Mouse (Mus musculus) myocyte (in vitro differentiated cells): ENCODE measurements at regions not wholly inside any gene's neighbourhood (a gene's known extent, or its start where the extent isn't known, plus 50 kb on each side); places are given as distances from the start of the nearest gene placed in this dataset.

ENCODE experiments used
- H3K27me3 ChIP-seq: one replicate; pipeline ENCODE4 v1.6.1; 2011; ENCODE audit not compliant: control insufficient read depth, insufficient read depth, insufficient read length
- H3K36me3 ChIP-seq: one replicate; pipeline ENCODE4 v1.6.1; 2011; ENCODE audit not compliant: control insufficient read depth, insufficient read depth
- H3K4me2 ChIP-seq: one replicate; pipeline ENCODE4 v1.6.1; 2011; ENCODE audit warnings: low read depth, control low read depth
- H3K4me3 ChIP-seq: one replicate; pipeline ENCODE4 v1.5.1; 2011; ENCODE audit warnings: mild to moderate bottlenecking, control low read depth, moderate library complexity
- H3K79me2 ChIP-seq: one replicate; pipeline ENCODE4 v1.6.1; 2011; ENCODE audit not compliant: control insufficient read depth, insufficient read depth
- H3ac ChIP-seq: one replicate; pipeline ENCODE4 v1.6.1; 2011; ENCODE audit not compliant: control insufficient read depth, insufficient read length
- CEBPB ChIP-seq: IDR thresholded peaks from 2 replicates; pipeline ENCODE4 v1.6.1; 2011; ENCODE audit warnings: mild to moderate bottlenecking, moderate library complexity; ENCODE audit not compliant: poor library complexity, insufficient read depth, severe bottlenecking
- E2F4 ChIP-seq: IDR thresholded peaks from one replicate; pipeline ENCODE4 v1.6.1; 2011; ENCODE audit warnings: mild to moderate bottlenecking, control low read depth, moderate library complexity; ENCODE audit not compliant: insufficient read depth
- MAX ChIP-seq: IDR thresholded peaks from one replicate; pipeline ENCODE4 v1.6.1; 2011; ENCODE audit warnings: low read depth, mild to moderate bottlenecking, control low read depth
- MYOD1 ChIP-seq, 3 experiments: IDR thresholded peaks; one replicate each; pipeline ENCODE4 v1.6.1; 2011; ENCODE audit warnings: control low read depth in 2 of 3, low read depth in 2 of 3, mild to moderate bottlenecking in 2 of 3, moderate library complexity in 1 of 3; ENCODE audit not compliant: insufficient read length in 2 of 3, control insufficient read depth in 1 of 3
- MYOG ChIP-seq, 3 experiments: IDR thresholded peaks; one replicate each; pipeline ENCODE4 v1.6.1; 2011; ENCODE audit warnings: control low read depth in 2 of 3, low read depth in 2 of 3, mild to moderate bottlenecking in 2 of 3; ENCODE audit not compliant: insufficient read length in 2 of 3, control insufficient read depth in 1 of 3, insufficient read depth in 1 of 3
- POLR2A ChIP-seq: IDR thresholded peaks from one replicate; pipeline ENCODE4 v1.6.1; 2011; ENCODE audit warnings: low read depth, mild to moderate bottlenecking, control low read depth, moderate library complexity; ENCODE audit not compliant: insufficient read length
- POLR2AphosphoS2 ChIP-seq: IDR thresholded peaks from one replicate; pipeline ENCODE4 v1.6.1; 2011; ENCODE audit warnings: low read depth, control low read depth; ENCODE audit not compliant: insufficient read length
- REST ChIP-seq: IDR thresholded peaks from one replicate; pipeline ENCODE4 v1.6.1; 2011; ENCODE audit warnings: mild to moderate bottlenecking, control low read depth, moderate library complexity; ENCODE audit not compliant: insufficient read depth, insufficient read length
- SRF ChIP-seq: IDR thresholded peaks from one replicate; pipeline ENCODE4 v1.6.1; 2011; ENCODE audit warnings: low read depth; ENCODE audit not compliant: control insufficient read depth, insufficient read length
- TCF12 ChIP-seq: IDR thresholded peaks from one replicate; pipeline ENCODE4 v1.6.1; 2011; ENCODE audit warnings: mild to moderate bottlenecking, control low read depth; ENCODE audit not compliant: poor library complexity, insufficient read depth, severe bottlenecking
- TCF3 ChIP-seq: IDR thresholded peaks from one replicate; pipeline ENCODE4 v1.6.1; 2011; ENCODE audit warnings: low read depth, control low read depth; ENCODE audit not compliant: insufficient read length
- USF1 ChIP-seq: IDR thresholded peaks from one replicate; pipeline ENCODE4 v1.6.1; 2011; ENCODE audit warnings: low read depth, mild to moderate bottlenecking, control low read depth, moderate library complexity

- no peaks in the 10 kb centered on the region for H3K79me2 ChIP-seq
- no peak overlapping the region for H3ac ChIP-seq
- H3K27me3 ChIP-seq = no peaks in the 10 kb centered on the region
- H3K4me2 ChIP-seq = peak overlapping the region; percentile 62
- no peaks in the 10 kb centered on the region for H3K36me3 ChIP-seq
- TF ChIP-seq SRF (no peak), POLR2AphosphoS2 (no peak), CEBPB (no peak), REST (no peak), TCF3 (no peak), USF1 (no peak), E2F4 (no peak), TCF12 (no peak), MYOD1 (IDR thresholded peaks at IDR 0.05; ENCODE audit: control insufficient read depth in 1 of 3, insufficient read length in 2 of 3, low read depth in 2 of 3) (no peak), POLR2A (no peak), MAX (no peak), MYOG (IDR thresholded peaks at IDR 0.05; ENCODE audit: control insufficient read depth in 1 of 3, insufficient read depth in 1 of 3, insufficient read length in 2 of 3, low read depth in 2 of 3) (no peak)
- no peak overlapping the region for H3K4me3 ChIP-seq
Measured at GRCm38 (mm10) chr3:123984028-123984427, 293.4 kb upstream of the Ndst3 start.

DNA sequence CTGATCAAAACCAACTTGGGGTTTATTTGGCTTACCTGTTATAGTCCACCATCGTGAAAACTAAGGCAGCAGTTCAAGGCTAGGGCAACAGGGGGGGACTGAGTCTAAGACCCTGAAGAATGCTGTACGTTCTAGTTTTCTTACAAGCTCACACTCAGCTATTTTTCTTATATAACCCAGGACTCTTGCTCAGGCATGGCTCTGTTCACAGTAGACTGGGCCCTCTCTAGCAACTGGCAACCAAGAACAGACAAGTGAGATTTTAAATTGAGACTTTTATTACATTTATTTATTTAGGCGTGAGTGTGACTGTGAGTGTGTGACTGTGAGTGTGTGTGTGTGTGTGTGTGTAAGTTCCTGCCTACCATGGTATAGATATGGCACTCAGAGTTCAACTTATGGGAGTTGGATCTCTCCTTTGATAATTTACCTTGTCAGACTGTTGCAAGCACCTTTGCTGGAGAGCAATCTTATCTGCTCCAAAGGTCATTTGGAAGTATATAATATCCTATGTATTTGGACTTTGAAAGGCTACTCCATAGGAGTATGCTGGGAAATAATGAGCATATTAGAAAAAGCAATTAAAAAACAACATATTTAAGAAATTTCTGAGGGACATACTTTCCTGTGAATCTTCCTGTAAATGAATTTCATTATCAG, 309.4 kb upstream of the Ndst3 start:
- no peaks in the 10 kb centered on the region for H3K27me3 ChIP-seq
- no peak overlapping the region for H3ac ChIP-seq
- H3K4me2 ChIP-seq = no peak overlapping the region
- no peaks in the 10 kb centered on the region for H3K36me3 ChIP-seq
- no peaks in the 10 kb centered on the region for H3K79me2 ChIP-seq
- H3K4me3 ChIP-seq = no peak overlapping the region
- no peak for TF ChIP-seq TCF12
- no peak for TF ChIP-seq MYOG (IDR thresholded peaks at IDR 0.05; ENCODE audit: control insufficient read depth in 1 of 3, insufficient read depth in 1 of 3, insufficient read length in 2 of 3, low read depth in 2 of 3)
- TF ChIP-seq POLR2AphosphoS2 = no peak
- no peak for TF ChIP-seq TCF3
- no peak for TF ChIP-seq POLR2A
- no peak for TF ChIP-seq REST
- TF ChIP-seq SRF = no peak
- no peak for TF ChIP-seq MYOD1 (IDR thresholded peaks at IDR 0.05; ENCODE audit: control insufficient read depth in 1 of 3, insufficient read length in 2 of 3, low read depth in 2 of 3)
- TF ChIP-seq E2F4 = no peak
- TF ChIP-seq USF1 = no peak
- no peak for TF ChIP-seq CEBPB
- no peak for TF ChIP-seq MAX

GRCm38 (mm10) chr3:124000883-124001282, 310.2 kb upstream of the Ndst3 start:
- no peak overlapping the region for H3K4me3 ChIP-seq
- H3K27me3 ChIP-seq = no peaks in the 10 kb centered on the region
- no peak for TF ChIP-seq POLR2AphosphoS2
- TF ChIP-seq USF1 = no peak
- no peak for TF ChIP-seq SRF
- no peak for TF ChIP-seq MAX
- TF ChIP-seq CEBPB = no peak
- TF ChIP-seq MYOD1 (IDR thresholded peaks at IDR 0.05; ENCODE audit: control insufficient read depth in 1 of 3, insufficient read length in 2 of 3, low read depth in 2 of 3) = no peak
- TF ChIP-seq TCF12 = no peak
- no peaks in the 10 kb centered on the region for H3K79me2 ChIP-seq
- H3K36me3 ChIP-seq = no peaks in the 10 kb centered on the region
- no peak overlapping the region for H3ac ChIP-seq
- H3K4me2 ChIP-seq = no peak overlapping the region

DNA sequence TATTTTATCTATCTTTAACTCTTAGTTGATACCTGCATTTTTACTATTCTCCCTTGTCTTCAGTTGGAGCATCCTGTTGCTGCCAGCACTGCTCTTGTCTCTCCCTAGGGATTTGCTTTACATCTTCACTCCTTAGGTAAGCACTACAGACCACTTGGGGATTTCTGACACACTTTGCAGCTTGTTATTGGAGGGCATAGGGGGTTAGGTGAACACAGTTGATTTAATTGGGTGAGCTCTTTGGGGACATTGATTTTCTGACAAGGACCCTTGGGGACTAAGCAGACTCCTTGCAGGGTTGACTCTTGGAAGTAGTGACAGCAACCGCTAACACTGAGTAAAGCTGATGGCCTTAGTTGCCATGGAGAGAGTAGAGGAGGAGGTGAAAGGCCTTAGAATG, 309.0 kb upstream of the Tram1l1 start:
- H3K4me3 ChIP-seq = no peak overlapping the region
- H3K4me2 ChIP-seq = no peak overlapping the region
- no peaks in the 10 kb centered on the region for H3K79me2 ChIP-seq
- TF ChIP-seq CEBPB = no peak
- H3ac ChIP-seq = no peak overlapping the region
- H3K36me3 ChIP-seq = no peaks in the 10 kb centered on the region
- no peaks in the 10 kb centered on the region for H3K27me3 ChIP-seq

DNA sequence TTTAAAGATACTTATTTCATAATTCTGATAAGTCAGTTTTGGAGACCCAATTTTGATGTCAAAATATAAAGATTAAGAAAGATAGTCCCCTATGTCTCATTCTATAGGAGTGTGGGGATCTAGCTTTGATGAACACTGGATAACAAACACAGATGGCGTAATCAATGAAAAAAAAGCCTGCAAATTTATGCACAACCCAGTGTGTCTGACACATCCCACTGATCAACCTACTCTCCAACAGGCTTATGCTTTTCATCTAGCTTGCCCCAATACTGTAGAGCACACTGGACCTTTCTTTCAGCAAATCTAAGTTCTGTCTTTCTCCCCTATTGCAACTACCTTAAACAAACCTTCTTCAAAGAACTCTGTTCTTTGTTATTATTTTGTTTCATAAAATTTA, 302.0 kb upstream of the Tram1l1 start:
- Histone ChIP-seq H3ac (no peak overlapping the region), H3K36me3 (no peaks in the 10 kb centered on the region), H3K4me3 (no peak overlapping the region), H3K27me3 (no peaks in the 10 kb centered on the region), H3K4me2 (no peak overlapping the region), H3K79me2 (no peaks in the 10 kb centered on the region)
- no peak for TF ChIP-seq MYOD1 (IDR thresholded peaks at IDR 0.05; ENCODE audit: control insufficient read depth in 1 of 3, insufficient read length in 2 of 3, low read depth in 2 of 3)

DNA sequence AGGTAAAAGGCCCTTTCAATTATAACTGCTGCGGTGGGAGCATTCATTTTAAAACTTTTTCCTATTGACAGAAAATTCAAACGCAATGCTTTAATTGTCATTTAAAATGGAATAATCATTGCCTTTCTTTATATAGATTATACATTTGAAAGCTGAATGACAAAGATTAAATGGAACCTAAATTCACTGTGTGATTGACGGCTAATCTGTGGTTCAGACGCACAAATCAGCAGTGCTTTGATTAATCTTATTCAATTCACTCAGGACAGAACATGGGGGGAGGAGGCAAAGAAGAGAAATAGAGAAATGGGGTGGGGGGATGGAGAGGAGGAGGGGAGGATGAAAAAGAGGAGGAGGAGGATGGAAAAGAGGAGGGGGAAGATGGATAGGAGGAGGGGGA, 294.5 kb upstream of the Tram1l1 start:
- no peaks in the 10 kb centered on the region for H3K79me2 ChIP-seq
- no peak overlapping the region for H3ac ChIP-seq
- H3K27me3 ChIP-seq = no peaks in the 10 kb centered on the region
- no peaks in the 10 kb centered on the region for H3K36me3 ChIP-seq
- H3K4me3 ChIP-seq = no peak overlapping the region
- TF ChIP-seq CEBPB (no peak), MYOG (IDR thresholded peaks at IDR 0.05; ENCODE audit: control insufficient read depth in 1 of 3, insufficient read depth in 1 of 3, insufficient read length in 2 of 3, low read depth in 2 of 3) (no peak), MYOD1 (IDR thresholded peaks at IDR 0.05; ENCODE audit: control insufficient read depth in 1 of 3, insufficient read length in 2 of 3, low read depth in 2 of 3) (no peak), TCF3 (no peak)
- H3K4me2 ChIP-seq = no peak overlapping the region
